Comparison of ENCODE assay signal across 22 mouse cellular contexts in genomic region chr4:114481518-114481917, GRCm38 (mm10).
DNase-seq lines count a peak whose midpoint lies in the region; ATAC-seq and TF ChIP-seq lines count a peak whose summit lies in the region.
"Had no signal": no experiment of that assay in that cellular context is flagged by ENCODE, and none has a peak within 500 bp of the region (broad histone marks: within the 10 kb centered on the region; RNA-seq: fewer than 3 reads in every experiment).

No protein-coding gene starts in this region.

- DNase-seq in hindbrain, postnatal 0 days (ENCODE audit: low spot score) = peak; percentile 27
- no peak for DNase-seq in hindbrain, embryonic 14.5 days (ENCODE audit: low spot score)
- peak; percentile 38 for DNase-seq in embryonic facial prominence, embryonic 10.5 days (ENCODE audit: low spot score)
- no peak for DNase-seq in spleen, adult 18-20 months
- DNase-seq in layer of hippocampus, adult 9-11 months = no peak
- DNase-seq: adrenal gland, postnatal 10 days; cerebellum, adult 8-10 months; gastrocnemius, postnatal 25 days; heart, adult 2 months; kidney, postnatal 25 days; layer of hippocampus, postnatal 36 days; lung, embryonic 14.5 days had no signal

- no peak overlapping the region for H3K9ac ChIP-seq in forebrain, embryonic 12.5 days
- no peak overlapping the region for H3K9ac ChIP-seq in forebrain, embryonic 16.5 days (replicated peaks; ENCODE audit: low read depth, low read length)
- H3K9ac ChIP-seq in hindbrain, postnatal 0 days (replicated peaks; ENCODE audit: low read length) = no peak overlapping the region
- H3K9ac ChIP-seq in hindbrain, embryonic 14.5 days = no peak overlapping the region
- no peak overlapping the region for H3K9ac ChIP-seq in neural tube, embryonic 15.5 days (replicated peaks)
- H3K9ac ChIP-seq: embryonic facial prominence, embryonic 15.5 days; heart, embryonic 13.5 days; limb, embryonic 13.5 days; liver, embryonic 12.5 days; lung, embryonic 14.5 days; neural tube, embryonic 12.5 days had no signal

- 29% methylated on average over 5 of the region's 5 CpGs for WGBS in forebrain, embryonic 12.5 days
- 19% methylated on average over 5 of the region's 5 CpGs for WGBS in forebrain, embryonic 16.5 days
- WGBS in hindbrain, postnatal 0 days = 36% methylated on average over 5 of the region's 5 CpGs
- WGBS in hindbrain, embryonic 14.5 days = 23% methylated on average over 5 of the region's 5 CpGs
- WGBS in embryonic facial prominence, embryonic 10.5 days = 40% methylated on average over 5 of the region's 5 CpGs
- 15% methylated on average over 5 of the region's 5 CpGs for WGBS in neural tube, embryonic 15.5 days

- ATAC-seq in forebrain, embryonic 12.5 days (ENCODE audit: low FRiP score) = peak; percentile 50; the same call in 1 of the 2 replicates
- no peak for ATAC-seq in forebrain, embryonic 16.5 days
- no peak for ATAC-seq in hindbrain, postnatal 0 days
- ATAC-seq in hindbrain, embryonic 14.5 days (ENCODE audit: low FRiP score) = no peak
- ATAC-seq in neural tube, embryonic 15.5 days (ENCODE audit: low FRiP score) = peak; percentile 22; the same call in 1 of the 2 replicates
- ATAC-seq: intestine, postnatal 0 days; liver, embryonic 12.5 days had no signal

- H3K27ac ChIP-seq in forebrain, embryonic 12.5 days = 0 out of 2 replicates have a peak overlapping the region, but pooled peaks have one; percentile 8
- H3K27ac ChIP-seq in forebrain, embryonic 16.5 days (ENCODE audit: low read length) = no peak overlapping the region
- H3K27ac ChIP-seq in hindbrain, postnatal 0 days = no peak overlapping the region
- H3K27ac ChIP-seq in hindbrain, embryonic 14.5 days = no peak overlapping the region
- peak overlapping the region; percentile 24; the same call in 1 of the 2 replicates for H3K27ac ChIP-seq in embryonic facial prominence, embryonic 10.5 days (replicated peaks)
- no peak overlapping the region for H3K27ac ChIP-seq in neural tube, embryonic 15.5 days (replicated peaks)
- H3K27ac ChIP-seq: embryonic facial prominence, embryonic 15.5 days; heart, adult 2 months; heart, embryonic 13.5 days; layer of hippocampus, adult 2 months; limb, embryonic 13.5 days; liver, embryonic 12.5 days; neural tube, embryonic 12.5 days had no signal

- no peak overlapping the region for H3K4me2 ChIP-seq in forebrain, embryonic 12.5 days
- no peak overlapping the region for H3K4me2 ChIP-seq in forebrain, embryonic 16.5 days (ENCODE audit: low read length)
- no peak overlapping the region for H3K4me2 ChIP-seq in hindbrain, postnatal 0 days (ENCODE audit: low read depth, low read length)
- no peak overlapping the region for H3K4me2 ChIP-seq in hindbrain, embryonic 14.5 days (replicated peaks)
- H3K4me2 ChIP-seq in neural tube, embryonic 15.5 days = no peak overlapping the region
- H3K4me2 ChIP-seq: embryonic facial prominence, embryonic 15.5 days; heart, embryonic 13.5 days; limb, embryonic 13.5 days; liver, embryonic 12.5 days; lung, embryonic 14.5 days; neural tube, embryonic 12.5 days had no signal

- no peaks in the 10 kb centered on the region for H3K27me3 ChIP-seq in forebrain, embryonic 12.5 days
- H3K27me3 ChIP-seq in forebrain, embryonic 16.5 days (replicated peaks; ENCODE audit: control insufficient read depth, insufficient read depth, low read length) = no peaks in the 10 kb centered on the region
- H3K27me3 ChIP-seq in hindbrain, postnatal 0 days (ENCODE audit: insufficient read depth, low read length) = no peaks in the 10 kb centered on the region
- no peaks in the 10 kb centered on the region for H3K27me3 ChIP-seq in hindbrain, embryonic 14.5 days (ENCODE audit: control insufficient read depth, insufficient read depth, low read length)
- peaks cover 14% of the 10 kb centered on the region for H3K27me3 ChIP-seq in embryonic facial prominence, embryonic 10.5 days (replicated peaks; ENCODE audit: low read depth, poor library complexity, severe bottlenecking)
- 0 out of 2 replicates have a peak, but pooled peaks cover 4% of the 10 kb centered on the region for H3K27me3 ChIP-seq in neural tube, embryonic 15.5 days (replicated peaks)
- H3K27me3 ChIP-seq: liver, embryonic 12.5 days; neural tube, embryonic 12.5 days had no signal

- H3K4me1 ChIP-seq in forebrain, embryonic 12.5 days = peaks cover 21% of the 10 kb centered on the region
- H3K4me1 ChIP-seq in forebrain, embryonic 16.5 days (replicated peaks; ENCODE audit: control insufficient read depth, insufficient read depth, low read length) = peaks cover 9% of the 10 kb centered on the region
- H3K4me1 ChIP-seq in hindbrain, postnatal 0 days (ENCODE audit: insufficient read depth, low read length) = no peaks in the 10 kb centered on the region
- no peaks in the 10 kb centered on the region; the same call in 1 of the 2 replicates for H3K4me1 ChIP-seq in hindbrain, embryonic 14.5 days (replicated peaks; ENCODE audit: control insufficient read depth, insufficient read depth, low read length)
- peaks cover 43% of the 10 kb centered on the region for H3K4me1 ChIP-seq in embryonic facial prominence, embryonic 10.5 days
- H3K4me1 ChIP-seq in neural tube, embryonic 15.5 days = peaks cover 18% of the 10 kb centered on the region
- H3K4me1 ChIP-seq: liver, embryonic 12.5 days had no signal

- H3K4me3 ChIP-seq in forebrain, embryonic 12.5 days (replicated peaks) = no peak overlapping the region
- H3K4me3 ChIP-seq in forebrain, embryonic 16.5 days (replicated peaks; ENCODE audit: low read length) = no peak overlapping the region
- no peak overlapping the region for H3K4me3 ChIP-seq in hindbrain, postnatal 0 days (ENCODE audit: low read length)
- no peak overlapping the region for H3K4me3 ChIP-seq in hindbrain, embryonic 14.5 days (replicated peaks; ENCODE audit: low read length)
- H3K4me3 ChIP-seq in embryonic facial prominence, embryonic 10.5 days = no peak overlapping the region
- H3K4me3 ChIP-seq in neural tube, embryonic 15.5 days (replicated peaks) = no peak overlapping the region
- H3K4me3 ChIP-seq: embryonic facial prominence, embryonic 15.5 days; heart, adult 2 months; heart, embryonic 13.5 days; layer of hippocampus, adult 2 months; limb, embryonic 13.5 days; liver, embryonic 12.5 days; neural tube, embryonic 12.5 days had no signal

- H3K9me3 ChIP-seq in forebrain, embryonic 12.5 days = no peaks in the 10 kb centered on the region
- H3K9me3 ChIP-seq in forebrain, embryonic 16.5 days (ENCODE audit: control insufficient read depth, low read length) = no peaks in the 10 kb centered on the region
- no peaks in the 10 kb centered on the region for H3K9me3 ChIP-seq in hindbrain, postnatal 0 days (ENCODE audit: low read length)
- no peaks in the 10 kb centered on the region for H3K9me3 ChIP-seq in hindbrain, embryonic 14.5 days (ENCODE audit: control insufficient read depth, low read length)
- H3K9me3 ChIP-seq in embryonic facial prominence, embryonic 10.5 days = no peaks in the 10 kb centered on the region
- no peaks in the 10 kb centered on the region for H3K9me3 ChIP-seq in neural tube, embryonic 15.5 days (replicated peaks)
- H3K9me3 ChIP-seq: embryonic facial prominence, embryonic 15.5 days; heart, embryonic 13.5 days; limb, embryonic 13.5 days; liver, embryonic 12.5 days; neural tube, embryonic 12.5 days had no signal

- H3K36me3 ChIP-seq in forebrain, embryonic 12.5 days (replicated peaks) = no peaks in the 10 kb centered on the region
- H3K36me3 ChIP-seq in forebrain, embryonic 16.5 days (ENCODE audit: control insufficient read depth, insufficient read depth) = no peaks in the 10 kb centered on the region
- no peaks in the 10 kb centered on the region for H3K36me3 ChIP-seq in hindbrain, postnatal 0 days (ENCODE audit: insufficient read depth, low read length)
- no peaks in the 10 kb centered on the region for H3K36me3 ChIP-seq in hindbrain, embryonic 14.5 days (replicated peaks; ENCODE audit: control insufficient read depth, insufficient read depth)
- H3K36me3 ChIP-seq in embryonic facial prominence, embryonic 10.5 days (replicated peaks) = no peaks in the 10 kb centered on the region
- H3K36me3 ChIP-seq in neural tube, embryonic 15.5 days = no peaks in the 10 kb centered on the region
- H3K36me3 ChIP-seq: embryonic facial prominence, embryonic 15.5 days; heart, embryonic 13.5 days; limb, embryonic 13.5 days; liver, embryonic 12.5 days; neural tube, embryonic 12.5 days had no signal

- TF ChIP-seq CTCF in hindbrain, postnatal 0 days (IDR thresholded peaks at IDR 0.05; ENCODE audit: low read depth) = no peak

Comparison
In these comparisons a context has a peak if more than half of its experiments do, and no peak if none do; other contexts are left out.
1. ATAC-seq: peak in forebrain, embryonic 12.5 days (single experiment) and neural tube, embryonic 15.5 days (single experiment); none in forebrain, embryonic 16.5 days (single experiment), hindbrain, postnatal 0 days (single experiment) and hindbrain, embryonic 14.5 days (single experiment).
2. H3K27ac ChIP-seq: peak in forebrain, embryonic 12.5 days (single experiment) and embryonic facial prominence, embryonic 10.5 days (single experiment); none in forebrain, embryonic 16.5 days (single experiment), hindbrain, postnatal 0 days (single experiment), hindbrain, embryonic 14.5 days (single experiment) and neural tube, embryonic 15.5 days (single experiment).
3. DNase-seq: peak in hindbrain, postnatal 0 days (single experiment) and embryonic facial prominence, embryonic 10.5 days (single experiment); none in hindbrain, embryonic 14.5 days (single experiment), spleen, adult 18-20 months (0 of 2) and layer of hippocampus, adult 9-11 months (single experiment).